20 mouse cellular contexts compared by ENCODE assay signal in the genomic region with DNA sequence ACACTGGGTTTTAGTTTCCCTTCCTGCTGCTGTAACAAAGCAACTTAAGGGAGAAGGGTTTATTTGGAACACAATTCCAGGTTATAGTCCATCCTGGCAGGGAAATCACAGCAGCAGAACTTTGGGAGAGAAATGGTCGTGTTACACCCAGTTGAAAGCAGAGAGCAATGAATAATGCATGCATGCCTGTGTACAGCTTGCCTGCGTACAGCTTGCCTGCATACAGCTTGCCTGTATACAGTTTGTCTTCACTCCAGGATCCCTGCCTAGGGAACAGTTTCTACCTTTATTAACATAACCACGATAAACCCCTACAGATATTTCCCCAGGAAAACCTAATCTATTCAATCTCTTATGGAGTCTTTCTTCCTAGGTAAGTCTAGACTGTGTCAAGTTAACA. TPM values are rescaled to one million over a fixed set of nuclear protein-coding genes. Genes with fewer than 3 reads are reported as not detected.
DNase-seq lines count a peak whose midpoint lies in the region; TF ChIP-seq lines count a peak whose summit lies in the region.
"Had no signal": no experiment of that assay in that cellular context is flagged by ENCODE, and none has a peak within 500 bp of the region (broad histone marks: within the 10 kb centered on the region; RNA-seq: fewer than 3 reads in every experiment).

No protein-coding gene starts in this region.

- peaks cover 14 to 65% of the 10 kb centered on the region in 2 experiments for H3K4me1 ChIP-seq in CH12.LX (ENCODE audit: control insufficient read depth in 1 of 2, insufficient read depth in 2 of 2)
- peaks cover 47% of the 10 kb centered on the region for H3K4me1 ChIP-seq in bone marrow macrophage, adult 2 months (ENCODE audit: control insufficient read depth, insufficient read depth, low read length)

- no peaks in the 10 kb centered on the region for H3K9me3 ChIP-seq in CH12.LX (replicated peaks; ENCODE audit: low read length)
- H3K9me3 ChIP-seq: embryonic facial prominence, embryonic 10.5 days; embryonic facial prominence, embryonic 12.5 days; forebrain, embryonic 12.5 days had no signal

- no peak for TF ChIP-seq EP300 in CH12.LX (IDR thresholded peaks at IDR 0.05; ENCODE audit: low read length)

- no peak for TF ChIP-seq RAD21 in CH12.LX (IDR thresholded peaks at IDR 0.05; ENCODE audit: low read depth, low read length)

- peak; percentile 0 for DNase-seq in adrenal gland, postnatal 14 days
- DNase-seq in adrenal gland, adult 8-10 months, result no peak
- no peak for DNase-seq in CH12.LX (ENCODE audit: extremely low read depth)
- DNase-seq in R1 (ENCODE audit: low read depth, low spot score), result peak; percentile 55
- no peak for DNase-seq in adipocyte (ENCODE audit: low spot score)
- no peak for DNase-seq in right cerebral cortex, adult 2 months (ENCODE audit: low spot score in 2 of 2)
- DNase-seq in yolk sac, embryonic 10.5 days (ENCODE audit: low spot score), result no peak
- DNase-seq: adrenal gland, adult 2 months; adrenal gland, postnatal 25 days; B cell, adult 2 months; cerebellum, adult 11-12 months; cerebellum, adult 2 months; cerebellum, adult 9-10 months; cerebellum, postnatal 10 days; cerebellum, postnatal 25 days had no signal

- no peak for TF ChIP-seq CTCF in CH12.LX (conservative IDR thresholded peaks at IDR 0.05 in 1 of 2, IDR thresholded peaks at IDR 0.05 in 1 of 2; ENCODE audit: low read depth in 2 of 2, low read length in 2 of 2)
- TF ChIP-seq CTCF in bone marrow macrophage, adult 2 months (IDR thresholded peaks at IDR 0.05; ENCODE audit: low read depth, low read length), result no peak

- peaks cover 81% of the 10 kb centered on the region for H3K79me2 ChIP-seq in CH12.LX (replicated peaks; ENCODE audit: control insufficient read depth, extremely low read depth, insufficient read depth, poor library complexity, severe bottlenecking)

- H3K27ac ChIP-seq in CH12.LX (ENCODE audit: insufficient read depth, low read depth), result peak overlapping the region; percentile 78
- H3K27ac ChIP-seq in bone marrow macrophage, adult 2 months (ENCODE audit: insufficient read depth, low read depth, low read length), result peak overlapping the region; percentile 49; the same call in 1 of the 2 replicates
- H3K27ac ChIP-seq: embryonic facial prominence, embryonic 10.5 days; embryonic facial prominence, embryonic 12.5 days; forebrain, embryonic 12.5 days had no signal

- peak overlapping the region in 1 of 3 experiments; percentile 39 for H3K4me3 ChIP-seq in CH12.LX (replicated peaks in 1 of 3; ENCODE audit: low read depth in 2 of 3, low read length in 2 of 3, poor library complexity in 1 of 3)
- no peak overlapping the region for H3K4me3 ChIP-seq in bone marrow macrophage, adult 2 months (ENCODE audit: insufficient read depth, low read length)
- H3K4me3 ChIP-seq: embryonic facial prominence, embryonic 10.5 days; embryonic facial prominence, embryonic 12.5 days; forebrain, embryonic 12.5 days had no signal

- peak overlapping the region; percentile 49; the same call in 1 of the 2 replicates for H3K9ac ChIP-seq in CH12.LX (ENCODE audit: insufficient read depth, low read depth)
- H3K9ac ChIP-seq: embryonic facial prominence, embryonic 12.5 days; forebrain, embryonic 12.5 days had no signal

- peak overlapping the region; percentile 37; the same call in 1 of the 2 replicates for H3K4me2 ChIP-seq in CH12.LX (ENCODE audit: insufficient read depth, low read depth, poor library complexity, severe bottlenecking)
- H3K4me2 ChIP-seq: embryonic facial prominence, embryonic 12.5 days; forebrain, embryonic 12.5 days had no signal

- H3K36me3 ChIP-seq in CH12.LX (replicated peaks in 1 of 2; ENCODE audit: control insufficient read depth in 1 of 2, insufficient read depth in 1 of 2, low read length in 1 of 2), result peaks cover 3 to 22% of the 10 kb centered on the region in 2 experiments
- H3K36me3 ChIP-seq: embryonic facial prominence, embryonic 12.5 days; forebrain, embryonic 12.5 days had no signal

- TF ChIP-seq POLR2A in CH12.LX (IDR thresholded peaks at IDR 0.05; ENCODE audit: low read depth, low read length), result no peak
- no peak for TF ChIP-seq POLR2A in bone marrow macrophage, adult 2 months (IDR thresholded peaks at IDR 0.05; ENCODE audit: borderline replicate concordance, low read depth, low read length)

- no peaks in the 10 kb centered on the region for H3K27me3 ChIP-seq in CH12.LX (replicated peaks)
- H3K27me3 ChIP-seq: embryonic facial prominence, embryonic 12.5 days; forebrain, embryonic 12.5 days; Patski had no signal

- dilution Hi-C loops in CH12.LX (cut with MboI; ENCODE audit: extremely low pct_ligation_motif_present, extremely low pct_unique_long_range_greater_than_20kb, low sequenced_read_pairs), result no loop called here

- in situ Hi-C loops in CH12.LX (cut with MboI; ENCODE audit: low pct_ligation_motif_present, low pct_unique_long_range_greater_than_20kb, low sequenced_read_pairs), result no loop called here

TF ChIP-seq in CH12.LX, 34 proteins besides CTCF, POLR2A, EP300 and RAD21:
- TF ChIP-seq ZMIZ1 (IDR thresholded peaks at IDR 0.05; ENCODE audit: low read depth, low read length) (no peak), USF2 (conservative IDR thresholded peaks at IDR 0.05; ENCODE audit: low read depth, low read length) (no peak)

RNA-seq across cellular contexts. Expression of a gene that starts 6.4 kb away (rescaled TPM):
- 9.2 and 9.7 TPM in 2 replicates for total RNA-seq in adrenal gland, postnatal 14 days (2021)
- total RNA-seq in adrenal gland, adult 8-10 months (2022), result 10 to 100 TPM; 11.9 to 15.8 (median 14.6) TPM
- total RNA-seq in CH12.LX (2012; rRNA removed) (28.8 and 28.9 TPM in 2 replicates), CH12.LX (2014; rRNA removed) (19.6 and 20.6 TPM in 2 replicates)
- 38.9 and 43.7 TPM in 2 replicates for polyA plus RNA-seq in CH12.LX (2012; ENCODE audit: insufficient read length, low read depth)
- 13.2 and 13.7 TPM in 2 replicates for polyA plus RNA-seq in bone marrow macrophage, adult 2 months (2012; ENCODE audit: insufficient read depth, insufficient read length, missing spikeins)

RNA-seq across cellular contexts. Expression of a gene that starts 6.5 kb away (rescaled TPM):
- total RNA-seq in adrenal gland, postnatal 14 days (2021), result 20.8 and 22.4 TPM in 2 replicates
- total RNA-seq in adrenal gland, adult 8-10 months (2022), result 10 to 100 TPM; 23.3 to 30.1 (median 27.3) TPM
- total RNA-seq in CH12.LX (2012; rRNA removed), result 22.4 and 24.6 TPM in 2 replicates
- total RNA-seq in CH12.LX (2014; rRNA removed), result 8.5 and 11.0 TPM in 2 replicates
- 24.5 and 27.5 TPM in 2 replicates for polyA plus RNA-seq in CH12.LX (2012; ENCODE audit: insufficient read length, low read depth)
- 23.8 and 30.3 TPM in 2 replicates for polyA plus RNA-seq in bone marrow macrophage, adult 2 months (2012; ENCODE audit: insufficient read depth, insufficient read length, missing spikeins)

RNA-seq across cellular contexts. Expression of a gene that starts 40.7 kb away (rescaled TPM):
- 87.9 and 89.6 TPM in 2 replicates for total RNA-seq in adrenal gland, postnatal 14 days (2021)
- 100 to 1,000 TPM in 1 of 4 experiments, 10 to 100 TPM in 3; 38.4 to 111 (median 73.2) TPM for total RNA-seq in adrenal gland, adult 8-10 months (2022)
- total RNA-seq in CH12.LX (2012; rRNA removed), result 136 and 189 TPM in 2 replicates
- total RNA-seq in CH12.LX (2014; rRNA removed), result 197 and 235 TPM in 2 replicates
- polyA plus RNA-seq in CH12.LX (2012; ENCODE audit: insufficient read length, low read depth), result 178 TPM in 2 replicates
- 1.4 and 4.9 TPM in 2 replicates for polyA plus RNA-seq in bone marrow macrophage, adult 2 months (2012; ENCODE audit: insufficient read depth, insufficient read length, missing spikeins)

RNA-seq across cellular contexts. Expression of a gene that starts 42.6 kb away (rescaled TPM):
- 30.8 and 36.0 TPM in 2 replicates for total RNA-seq in adrenal gland, postnatal 14 days (2021)
- 10 to 100 TPM; 36.9 to 41.2 (median 38.8) TPM for total RNA-seq in adrenal gland, adult 8-10 months (2022)
- total RNA-seq in CH12.LX (2012; rRNA removed) (12.7 and 16.3 TPM in 2 replicates), CH12.LX (2014; rRNA removed) (6.8 and 7.2 TPM in 2 replicates)
- 9.9 and 10.9 TPM in 2 replicates for polyA plus RNA-seq in CH12.LX (2012; ENCODE audit: insufficient read length, low read depth)
- 6.1 and 9.3 TPM in 2 replicates for polyA plus RNA-seq in bone marrow macrophage, adult 2 months (2012; ENCODE audit: insufficient read depth, insufficient read length, missing spikeins)

RNA-seq across cellular contexts. Expression of a gene that starts 43.7 kb away (rescaled TPM):
- total RNA-seq in adrenal gland, postnatal 14 days (2021), result 126 and 137 TPM in 2 replicates
- 100 to 1,000 TPM; 162 to 185 (median 177) TPM for total RNA-seq in adrenal gland, adult 8-10 months (2022)
- total RNA-seq in CH12.LX (2012; rRNA removed) (99.3 and 112 TPM in 2 replicates), CH12.LX (2014; rRNA removed) (43.9 and 49.5 TPM in 2 replicates)
- 71.4 and 88.6 TPM in 2 replicates for polyA plus RNA-seq in CH12.LX (2012; ENCODE audit: insufficient read length, low read depth)
- polyA plus RNA-seq in bone marrow macrophage, adult 2 months (2012; ENCODE audit: insufficient read depth, insufficient read length, missing spikeins), result 144 and 146 TPM in 2 replicates

Comparison
In these comparisons a context has a peak if more than half of its experiments do, and no peak if none do; other contexts are left out.
1. DNase-seq: peak in adrenal gland, postnatal 14 days (single experiment) and R1 (single experiment); none in adrenal gland, adult 8-10 months (single experiment), CH12.LX (single experiment), adipocyte (single experiment), right cerebral cortex, adult 2 months (0 of 2) and yolk sac, embryonic 10.5 days (single experiment).